Mouse (Mus musculus) cerebellum, postnatal 14 days (tissue): ENCODE measurements around the gene Kcnj9.

Experiments
- DNase-seq, 2 experiments: peaks; one replicate each; pipeline ENCODE4 v3.0.0; 2021; ENCODE audit warnings: mixed read lengths in 2 of 2

The Kcnj9 gene

GRCm38 (mm10) chr1:172311921-172312767 is 17.0 kb downstream of the Kcnj9 start:
- peak; percentile 92 to 93 for DNase-seq

GRCm38 (mm10) chr1:172311248-172311906 is 17.7 kb downstream of the Kcnj9 start:
- DNase-seq, result peak; percentile 78 to 80

GRCm38 (mm10) chr1:172309699-172310398 is 19.3 kb downstream of the Kcnj9 start:
- DNase-seq, result peak; percentile 97 to 99

GRCm38 (mm10) chr1:172308409-172308808 is 20.7 kb downstream of the Kcnj9 start:
- peak in 1 of 2 experiments; percentile 32 for DNase-seq

- DNase-seq, result no peak
Observed at GRCm38 (mm10) chr1:172307936-172308335, 21.2 kb downstream of the Kcnj9 start.

- peak in 1 of 2 experiments; percentile 25 for DNase-seq
Observed at GRCm38 (mm10) chr1:172306885-172307284, 22.2 kb downstream of the Kcnj9 start.

- DNase-seq, result no peak
Observed at GRCm38 (mm10) chr1:172306196-172306595, 22.9 kb downstream of the Kcnj9 start.

- DNase-seq, result no peak
Observed at GRCm38 (mm10) chr1:172305635-172306034, 23.5 kb downstream of the Kcnj9 start.

GRCm38 (mm10) chr1:172305153-172305552 is 24.0 kb downstream of the Kcnj9 start:
- no peak for DNase-seq

GRCm38 (mm10) chr1:172304443-172304842 is 24.7 kb downstream of the Kcnj9 start:
- no peak for DNase-seq

GRCm38 (mm10) chr1:172302851-172303250 is 26.3 kb downstream of the Kcnj9 start:
- no peak for DNase-seq

GRCm38 (mm10) chr1:172302311-172302710 is 26.8 kb downstream of the Kcnj9 start:
- DNase-seq, result no peak

- no peak for DNase-seq
Observed at GRCm38 (mm10) chr1:172301180-172301579, 27.9 kb downstream of the Kcnj9 start.

GRCm38 (mm10) chr1:172300247-172300646 is 28.9 kb downstream of the Kcnj9 start:
- DNase-seq, result no peak

GRCm38 (mm10) chr1:172299528-172299927 is 29.6 kb downstream of the Kcnj9 start:
- no peak for DNase-seq

- peak; percentile 30 to 36 for DNase-seq
Observed at GRCm38 (mm10) chr1:172297611-172298537, 31.2 kb downstream of the Kcnj9 start, which contains the start of gene Atp1a2. Gene Atp1a2, minus strand, starts transcription at chr1:172298064.

GRCm38 (mm10) chr1:172296816-172297510 is 32.2 kb downstream of the Kcnj9 start:
- peak; percentile 41 to 60 for DNase-seq

- peak; percentile 44 to 52 for DNase-seq
Observed at GRCm38 (mm10) chr1:172295751-172296197, 33.3 kb downstream of the Kcnj9 start.

- DNase-seq, result no peak
Observed at GRCm38 (mm10) chr1:172293449-172293848, 35.7 kb downstream of the Kcnj9 start.

GRCm38 (mm10) chr1:172292880-172293279 is 36.2 kb downstream of the Kcnj9 start:
- DNase-seq, result no peak

- no peak for DNase-seq
Observed at GRCm38 (mm10) chr1:172289617-172289946, 39.5 kb downstream of the Kcnj9 start.
